In genomic region chr3:61285924-61286520, GRCm38 (mm10) we compare ENCODE assay signal across 19 mouse cellular contexts.
A peak's percentile ranks its signal among the peaks of the same experiment; 100 is the strongest.
DNase-seq lines count a peak whose midpoint lies in the region; ATAC-seq and TF ChIP-seq lines count a peak whose summit lies in the region.
"Had no signal": no experiment of that assay in that cellular context is flagged by ENCODE, and none has a peak within 500 bp of the region (broad histone marks: within the 10 kb centered on the region; RNA-seq: fewer than 3 reads in every experiment).

No protein-coding gene starts in this region.

- no peak for DNase-seq in hindbrain, embryonic 14.5 days (ENCODE audit: low spot score)
- no peak for DNase-seq in hindbrain, postnatal 0 days (ENCODE audit: low spot score)
- peak; percentile 40 for DNase-seq in layer of hippocampus, adult 9-11 months
- DNase-seq in layer of hippocampus, adult 8-10 months (ENCODE audit: low spot score in 2 of 2), result no peak
- DNase-seq in layer of hippocampus, postnatal 36 days, result peak; percentile 21 to 37
- no peak for DNase-seq in retina, embryonic 14.5 days (ENCODE audit: low spot score)
- DNase-seq: adrenal gland, postnatal 36 days; cerebellum, adult 11-12 months; cerebellum, postnatal 14 days; heart, postnatal 36 days; kidney, adult 2 months; liver, postnatal 0 days; lung, postnatal 14 days had no signal

- no peaks in the 10 kb centered on the region for H3K4me1 ChIP-seq in hindbrain, embryonic 14.5 days (replicated peaks; ENCODE audit: control insufficient read depth, insufficient read depth, low read length)
- no peaks in the 10 kb centered on the region for H3K4me1 ChIP-seq in hindbrain, postnatal 0 days (ENCODE audit: insufficient read depth, low read length)
- H3K4me1 ChIP-seq in forebrain, embryonic 13.5 days, result no peaks in the 10 kb centered on the region
- H3K4me1 ChIP-seq: heart, embryonic 15.5 days; hindbrain, embryonic 15.5 days; midbrain, embryonic 12.5 days; neural tube, embryonic 12.5 days had no signal

- 55% methylated on average over 10 of the region's 10 CpGs for WGBS in hindbrain, embryonic 14.5 days
- 44% methylated on average over 10 of the region's 10 CpGs for WGBS in hindbrain, postnatal 0 days
- 43% methylated on average over 10 of the region's 10 CpGs for WGBS in forebrain, embryonic 13.5 days

- no peaks in the 10 kb centered on the region for H3K9me3 ChIP-seq in hindbrain, embryonic 14.5 days (ENCODE audit: control insufficient read depth, low read length)
- no peaks in the 10 kb centered on the region for H3K9me3 ChIP-seq in hindbrain, postnatal 0 days (ENCODE audit: low read length)
- no peaks in the 10 kb centered on the region for H3K9me3 ChIP-seq in forebrain, embryonic 13.5 days (replicated peaks)
- H3K9me3 ChIP-seq: heart, embryonic 15.5 days; hindbrain, embryonic 15.5 days; midbrain, embryonic 12.5 days; neural tube, embryonic 12.5 days had no signal

- no peak overlapping the region for H3K4me2 ChIP-seq in hindbrain, embryonic 14.5 days (replicated peaks)
- no peak overlapping the region for H3K4me2 ChIP-seq in hindbrain, postnatal 0 days (ENCODE audit: low read depth, low read length)
- no peak overlapping the region for H3K4me2 ChIP-seq in forebrain, embryonic 13.5 days
- H3K4me2 ChIP-seq: heart, embryonic 15.5 days; hindbrain, embryonic 15.5 days; midbrain, embryonic 12.5 days; neural tube, embryonic 12.5 days had no signal

- H3K9ac ChIP-seq in hindbrain, embryonic 14.5 days, result no peak overlapping the region
- no peak overlapping the region for H3K9ac ChIP-seq in hindbrain, postnatal 0 days (replicated peaks; ENCODE audit: low read length)
- H3K9ac ChIP-seq in forebrain, embryonic 13.5 days, result no peak overlapping the region
- H3K9ac ChIP-seq: heart, embryonic 15.5 days; hindbrain, embryonic 15.5 days; liver, postnatal 0 days; midbrain, embryonic 12.5 days; neural tube, embryonic 12.5 days had no signal

- no peak for TF ChIP-seq CTCF in hindbrain, postnatal 0 days (IDR thresholded peaks at IDR 0.05; ENCODE audit: low read depth)

- H3K4me3 ChIP-seq in hindbrain, embryonic 14.5 days (replicated peaks; ENCODE audit: low read length), result no peak overlapping the region
- H3K4me3 ChIP-seq in hindbrain, postnatal 0 days (ENCODE audit: low read length), result no peak overlapping the region
- H3K4me3 ChIP-seq in forebrain, embryonic 13.5 days, result no peak overlapping the region
- H3K4me3 ChIP-seq: heart, embryonic 15.5 days; hindbrain, embryonic 15.5 days; midbrain, embryonic 12.5 days; neural tube, embryonic 12.5 days had no signal

- peak; percentile 43; the same call in 1 of the 2 replicates for ATAC-seq in hindbrain, embryonic 14.5 days (ENCODE audit: low FRiP score)
- ATAC-seq in hindbrain, postnatal 0 days, result no peak
- ATAC-seq in forebrain, embryonic 13.5 days, result 0 out of 2 replicates have a peak, but pooled peaks have one; percentile 38
- ATAC-seq: liver, postnatal 0 days had no signal

- H3K36me3 ChIP-seq in hindbrain, embryonic 14.5 days (replicated peaks; ENCODE audit: control insufficient read depth, insufficient read depth), result no peaks in the 10 kb centered on the region
- no peaks in the 10 kb centered on the region for H3K36me3 ChIP-seq in hindbrain, postnatal 0 days (ENCODE audit: insufficient read depth, low read length)
- no peaks in the 10 kb centered on the region for H3K36me3 ChIP-seq in forebrain, embryonic 13.5 days (ENCODE audit: poor library complexity, severe bottlenecking)
- H3K36me3 ChIP-seq: heart, embryonic 15.5 days; hindbrain, embryonic 15.5 days; midbrain, embryonic 12.5 days; neural tube, embryonic 12.5 days had no signal

- no peak overlapping the region for H3K27ac ChIP-seq in hindbrain, embryonic 14.5 days
- no peak overlapping the region for H3K27ac ChIP-seq in hindbrain, postnatal 0 days
- H3K27ac ChIP-seq in forebrain, embryonic 13.5 days, result no peak overlapping the region
- H3K27ac ChIP-seq: heart, embryonic 15.5 days; hindbrain, embryonic 15.5 days; kidney, postnatal 0 days; midbrain, embryonic 12.5 days; neural tube, embryonic 12.5 days had no signal

- no peaks in the 10 kb centered on the region for H3K27me3 ChIP-seq in hindbrain, embryonic 14.5 days (ENCODE audit: control insufficient read depth, insufficient read depth, low read length)
- no peaks in the 10 kb centered on the region for H3K27me3 ChIP-seq in hindbrain, postnatal 0 days (ENCODE audit: insufficient read depth, low read length)
- H3K27me3 ChIP-seq in forebrain, embryonic 13.5 days, result no peaks in the 10 kb centered on the region
- H3K27me3 ChIP-seq: heart, embryonic 15.5 days; hindbrain, embryonic 15.5 days; midbrain, embryonic 12.5 days; neural tube, embryonic 12.5 days had no signal

Comparison
In these comparisons a context has a peak if more than half of its experiments do, and no peak if none do; other contexts are left out.
1. DNase-seq: peak in layer of hippocampus, adult 9-11 months (single experiment) and layer of hippocampus, postnatal 36 days (2 of 2); none in hindbrain, embryonic 14.5 days (single experiment), hindbrain, postnatal 0 days (single experiment), layer of hippocampus, adult 8-10 months (0 of 2) and retina, embryonic 14.5 days (single experiment).